Mouse (Mus musculus) liver, embryonic 14.5 days (tissue): ENCODE measurements around the gene Trim41.

Experiments
- CTCF ChIP-seq: IDR thresholded peaks from 2 replicates; pipeline ENCODE4 v1.5.1; 2016; ENCODE audit warnings: antibody characterized with exemption, low read depth, control low read depth
- EP300 ChIP-seq: IDR thresholded peaks from 2 replicates; pipeline ENCODE4 v1.6.1; 2016; ENCODE audit warnings: antibody characterized with exemption, low read depth

- TF ChIP-seq CTCF (no peak), EP300 (no peak)
Measured at GRCm38 (mm10) chr11:48836990-48837309, 19.8 kb upstream of the Trim41 start.
